Mouse (Mus musculus): ENCODE measurements around the gene R3hdm4.

The R3hdm4 gene

DNA sequence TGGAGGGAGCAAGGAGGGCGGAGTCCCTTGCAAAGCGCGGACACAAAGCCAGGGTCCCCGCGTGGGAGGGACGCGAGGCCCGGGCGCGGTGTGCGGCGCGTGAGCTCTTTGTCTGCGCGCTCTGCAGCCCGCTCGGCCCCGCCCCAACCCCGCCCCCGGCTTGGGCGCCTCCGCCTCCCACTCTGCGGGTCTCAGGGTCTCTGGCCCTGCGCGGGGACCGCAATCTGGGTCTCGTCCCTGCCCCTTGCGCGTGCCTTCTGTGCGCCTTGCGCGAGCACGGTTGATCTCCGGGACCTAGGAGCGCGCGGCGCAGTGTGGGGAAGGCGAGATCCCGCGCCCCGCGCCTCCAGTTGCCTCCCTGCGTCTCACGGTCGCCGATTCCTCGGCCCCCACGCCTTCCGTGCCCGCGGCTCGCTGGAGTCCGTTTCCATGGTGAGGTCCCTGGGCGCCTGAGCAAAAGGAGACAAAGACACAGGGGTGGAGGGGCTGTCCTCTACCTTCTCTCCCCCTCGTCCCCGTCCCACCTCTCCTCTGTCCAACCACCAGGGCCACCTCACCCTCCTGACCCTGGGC, 46.6 kb downstream of the R3hdm4 start, which contains the start of the genes Prtn3 and Plppr3:
Prtn3 (plus strand) TSS at position 187 of the 573 bp plus-strand sequence.
Plppr3 (minus strand) TSS at position 345 of the 573 bp plus-strand sequence.
- TF ChIP-seq GATA4 (IDR thresholded peaks at IDR 0.05; ENCODE audit: insufficient replicate concordance, low read length), result no peak

DNA sequence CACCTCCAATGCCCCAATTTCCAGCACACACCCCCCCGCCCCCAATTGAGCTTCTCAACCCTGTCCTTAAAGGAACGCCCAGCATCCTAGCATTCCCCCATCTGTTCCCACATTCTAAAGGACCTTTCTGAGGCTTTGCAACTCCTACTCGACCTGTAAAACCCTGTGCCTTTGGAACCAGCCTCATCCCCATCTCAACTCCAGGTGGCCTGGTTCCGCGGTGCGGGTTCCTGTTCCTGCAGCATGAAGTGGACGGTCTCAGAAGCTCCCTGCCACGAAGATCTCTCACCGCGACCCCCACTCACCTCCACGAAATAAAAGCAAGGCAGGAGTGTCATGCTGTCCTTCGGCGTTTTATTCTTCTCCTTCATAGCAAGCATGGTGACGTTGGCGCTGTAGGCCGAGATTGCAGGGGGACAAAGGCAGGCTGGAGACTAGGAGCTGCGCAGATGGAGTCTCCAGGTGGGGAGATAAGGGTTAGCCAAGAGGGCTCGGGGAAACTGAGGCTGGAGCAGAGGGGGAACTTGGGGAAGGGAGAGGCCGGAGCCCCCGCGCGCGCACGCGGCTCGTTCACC, 47.2 kb downstream of the R3hdm4 start:
- no peak for TF ChIP-seq GATA4 (IDR thresholded peaks at IDR 0.05; ENCODE audit: insufficient replicate concordance, low read length)

DNA sequence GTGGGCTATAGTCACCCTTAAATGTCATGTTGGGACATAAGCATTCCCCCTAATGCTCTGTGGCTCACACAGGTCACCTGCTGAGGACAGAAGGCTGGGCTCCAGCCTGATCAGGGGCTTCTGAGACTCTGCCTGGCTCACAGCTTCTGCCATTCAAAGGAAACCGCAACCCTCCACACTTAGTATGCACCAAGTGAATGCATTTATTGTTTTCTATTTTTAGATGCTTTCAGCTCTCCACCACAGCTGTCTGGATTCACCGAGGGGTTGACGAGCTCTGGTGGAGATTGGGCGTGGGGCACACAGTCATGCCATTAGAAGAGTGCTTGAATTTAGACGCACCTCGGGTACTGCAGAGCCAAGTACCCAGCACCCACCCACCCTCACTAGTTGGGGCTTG, 47.7 kb downstream of the R3hdm4 start:
- no peak for TF ChIP-seq GATA4 (IDR thresholded peaks at IDR 0.05; ENCODE audit: insufficient replicate concordance, low read length)

DNA sequence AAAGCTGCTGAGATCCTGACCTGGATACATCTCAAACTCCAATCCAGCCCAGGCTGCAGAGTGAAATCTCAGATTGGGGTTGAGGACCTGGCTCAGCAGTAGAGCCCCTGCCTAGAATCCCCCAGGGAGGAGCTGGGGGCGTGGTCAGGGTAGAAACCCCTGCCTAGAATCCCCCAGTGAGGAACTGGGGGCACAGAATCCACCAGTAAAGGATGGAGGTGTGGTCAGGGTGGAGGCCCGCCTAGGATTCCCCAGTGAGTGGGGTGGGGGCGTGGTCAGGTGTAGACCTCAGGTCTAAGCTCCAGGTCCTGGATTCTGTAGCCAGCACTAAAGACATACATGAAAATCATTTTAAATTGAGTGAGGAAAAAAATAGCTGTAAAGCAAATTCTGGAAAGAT, 48.1 kb downstream of the R3hdm4 start:
- no peak for TF ChIP-seq GATA4 (IDR thresholded peaks at IDR 0.05; ENCODE audit: insufficient replicate concordance, low read length)

DNA sequence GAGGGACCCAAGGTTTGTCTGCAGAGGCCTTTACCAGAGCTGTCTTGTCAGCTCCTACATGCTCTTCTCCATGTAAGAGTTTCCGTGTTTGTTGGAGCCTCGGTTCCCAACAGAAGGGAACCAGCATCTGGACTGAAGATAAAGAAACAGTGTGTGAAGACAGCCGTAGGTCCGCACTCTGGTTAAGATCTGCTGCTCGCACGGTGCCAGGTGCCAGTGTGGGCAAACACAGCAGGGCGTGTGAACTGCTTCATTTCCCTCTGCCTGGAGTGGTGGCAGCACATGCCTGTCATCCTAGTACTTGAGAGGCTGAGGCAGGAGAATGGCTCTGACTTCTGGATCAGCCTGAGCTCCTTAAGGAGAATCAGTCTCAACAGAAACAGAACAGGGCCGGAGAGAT, 49.2 kb downstream of the R3hdm4 start:
- TF ChIP-seq GATA4 (IDR thresholded peaks at IDR 0.05; ENCODE audit: insufficient replicate concordance, low read length), result no peak

DNA sequence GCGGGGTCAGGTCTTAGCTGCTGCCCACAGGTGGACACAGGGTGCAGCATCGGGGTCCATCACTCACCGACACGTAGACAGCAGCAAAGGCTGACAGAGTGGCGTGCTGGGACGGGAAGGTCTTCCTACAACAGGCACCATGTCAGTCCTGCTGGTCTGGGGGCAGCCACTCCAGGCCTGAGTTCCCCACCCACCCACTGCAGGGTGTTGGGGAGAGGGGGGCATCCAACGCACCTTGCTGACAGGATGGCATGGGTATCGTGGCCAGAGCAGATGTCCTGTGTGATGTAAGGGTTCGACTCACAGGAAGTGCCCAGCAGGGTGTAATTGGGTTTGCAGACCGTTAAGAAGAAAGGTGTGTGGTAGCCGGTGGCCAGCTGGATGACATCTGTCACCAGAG, 54.4 kb downstream of the R3hdm4 start:
- no peak for TF ChIP-seq GATA4 (IDR thresholded peaks at IDR 0.05; ENCODE audit: insufficient replicate concordance, low read length)

DNA sequence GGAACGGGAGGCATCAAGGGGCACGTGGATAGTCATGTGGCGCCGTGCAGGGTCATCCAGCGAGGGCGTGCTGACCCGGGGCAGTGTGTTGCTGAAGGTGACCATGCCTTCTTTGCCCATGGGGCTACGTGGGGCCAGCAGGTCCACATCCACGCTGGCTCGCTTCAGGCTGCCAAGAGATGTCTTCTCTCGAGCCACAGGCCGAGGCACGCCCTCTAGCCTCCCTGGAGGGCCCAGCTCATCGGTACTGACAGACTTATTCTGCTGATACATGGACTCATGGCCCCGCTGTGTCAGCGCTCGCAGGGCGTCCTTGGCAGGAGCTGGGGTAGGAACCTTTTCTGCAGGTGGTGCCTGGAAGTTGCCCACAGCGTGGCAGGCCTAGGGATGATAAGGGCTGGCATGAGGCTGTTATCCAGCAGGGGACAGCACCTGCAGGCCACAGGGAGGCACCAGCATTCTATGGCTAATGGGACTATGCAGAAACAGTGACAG, 55.2 kb downstream of the R3hdm4 start:
- no peak for TF ChIP-seq GATA4 (IDR thresholded peaks at IDR 0.05; ENCODE audit: insufficient replicate concordance, low read length)

DNA sequence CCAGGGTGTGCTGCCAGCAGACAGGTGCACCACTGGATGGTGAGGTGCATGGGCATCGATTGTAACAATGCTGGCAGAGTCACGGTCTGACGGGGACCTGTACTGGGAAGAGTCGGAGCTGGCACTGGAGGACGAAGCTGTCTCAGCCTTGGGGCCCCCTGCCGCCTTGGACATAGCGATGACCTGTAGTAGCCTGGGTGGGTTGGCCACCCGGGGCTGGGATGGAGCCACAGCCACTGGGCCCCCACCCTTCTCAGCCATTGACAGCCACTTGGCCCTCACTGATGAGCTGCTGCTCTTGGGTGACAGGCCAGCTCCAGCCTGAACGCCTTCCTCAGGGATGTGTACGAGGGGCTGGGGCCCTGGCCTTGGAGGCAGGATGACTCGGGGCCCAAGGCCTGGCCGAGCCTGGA, 55.8 kb downstream of the R3hdm4 start:
- TF ChIP-seq GATA4 (IDR thresholded peaks at IDR 0.05; ENCODE audit: insufficient replicate concordance, low read length), result no peak

DNA sequence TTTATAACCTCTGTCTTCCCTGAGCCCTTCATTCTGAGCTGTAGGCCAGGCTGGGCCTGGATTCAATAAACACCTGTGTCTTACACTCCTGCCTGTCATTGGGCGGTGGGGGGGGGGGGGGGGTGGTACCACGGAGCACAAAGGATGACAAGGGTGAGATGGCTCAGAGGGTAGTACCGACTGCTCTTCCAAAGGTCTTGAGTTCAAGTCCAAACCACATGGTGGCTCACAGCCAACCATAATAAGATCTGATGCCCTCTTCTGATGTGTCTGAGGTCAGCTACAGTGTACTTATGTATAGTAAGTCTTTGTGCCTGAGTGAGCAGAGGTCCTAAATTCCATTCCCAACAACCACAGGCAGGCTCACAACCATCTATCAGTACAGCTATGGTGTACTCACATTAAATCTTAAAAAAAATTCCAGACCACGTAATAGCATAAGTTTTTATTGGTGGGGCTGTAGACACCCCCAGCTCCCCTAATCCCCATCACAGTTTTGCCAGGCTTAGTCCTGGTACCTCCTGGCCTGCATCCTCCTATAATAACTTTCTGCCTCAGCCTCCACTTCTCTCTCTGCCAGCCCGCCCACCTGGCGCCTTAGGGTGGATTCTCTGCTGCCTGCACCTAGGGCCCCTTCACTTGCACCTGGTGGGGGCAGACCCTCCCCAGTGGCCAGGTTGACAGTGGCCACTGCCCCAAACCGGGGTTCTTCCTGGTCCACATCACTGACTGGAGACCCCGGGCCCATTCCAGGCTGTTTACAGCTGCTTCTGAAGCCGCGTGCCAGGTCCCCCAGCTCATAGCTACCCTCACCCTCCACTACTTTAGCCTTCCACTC, 56.4 kb downstream of the R3hdm4 start:
- TF ChIP-seq GATA4 (IDR thresholded peaks at IDR 0.05; ENCODE audit: insufficient replicate concordance, low read length), result no peak

DNA sequence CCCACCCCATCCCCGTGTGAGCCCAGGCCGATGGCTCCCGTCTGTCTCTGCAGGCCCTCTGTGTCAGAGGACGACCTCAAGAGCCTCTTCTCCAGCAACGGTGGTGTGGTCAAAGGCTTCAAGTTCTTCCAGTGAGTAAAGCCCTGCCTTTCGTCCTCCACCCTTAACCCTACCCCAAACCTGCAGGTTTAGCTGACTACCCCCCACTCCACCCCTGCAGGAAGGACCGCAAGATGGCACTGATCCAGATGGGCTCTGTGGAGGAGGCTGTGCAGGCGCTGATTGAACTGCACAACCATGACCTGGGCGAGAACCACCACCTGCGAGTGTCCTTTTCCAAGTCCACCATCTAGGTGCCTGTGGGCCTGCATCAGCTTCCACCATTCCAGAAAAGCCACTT, 58.1 kb downstream of the R3hdm4 start:
- TF ChIP-seq GATA4 (IDR thresholded peaks at IDR 0.05; ENCODE audit: insufficient replicate concordance, low read length), result no peak

DNA sequence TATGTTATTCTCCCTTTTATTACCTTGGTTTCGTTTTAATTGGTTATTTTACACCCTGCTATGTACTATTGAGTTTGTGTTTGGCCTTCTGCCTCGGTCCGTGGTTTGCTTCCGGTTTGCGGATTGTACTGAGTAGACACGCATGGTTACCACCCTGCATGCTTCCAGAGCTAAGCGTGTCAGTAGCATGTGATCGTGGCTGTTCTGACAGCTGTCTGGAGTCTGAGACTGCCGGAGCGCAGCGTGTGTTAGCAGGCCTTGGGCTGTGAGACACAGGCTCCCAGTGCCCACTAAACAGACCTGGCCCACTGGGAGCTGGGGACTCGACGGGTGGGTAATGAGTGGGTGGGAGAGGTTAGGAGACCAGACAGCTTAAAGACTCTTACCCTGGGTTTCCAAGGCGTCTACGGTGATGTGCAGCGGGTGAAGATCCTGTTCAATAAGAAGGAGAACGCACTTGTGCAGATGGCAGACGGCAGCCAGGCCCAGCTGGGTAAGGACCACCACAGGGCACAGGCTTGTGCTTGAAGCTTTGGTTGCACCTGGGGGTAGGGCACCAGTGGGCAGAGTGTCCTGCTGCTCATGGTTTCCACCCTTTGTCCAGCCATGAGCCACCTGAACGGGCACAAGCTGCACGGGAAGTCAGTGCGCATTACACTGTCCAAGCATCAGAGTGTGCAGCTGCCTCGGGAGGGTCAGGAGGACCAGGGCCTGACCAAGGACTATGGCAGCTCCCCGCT, 58.8 kb downstream of the R3hdm4 start:
- TF ChIP-seq GATA4 (IDR thresholded peaks at IDR 0.05; ENCODE audit: insufficient replicate concordance, low read length), result no peak

DNA sequence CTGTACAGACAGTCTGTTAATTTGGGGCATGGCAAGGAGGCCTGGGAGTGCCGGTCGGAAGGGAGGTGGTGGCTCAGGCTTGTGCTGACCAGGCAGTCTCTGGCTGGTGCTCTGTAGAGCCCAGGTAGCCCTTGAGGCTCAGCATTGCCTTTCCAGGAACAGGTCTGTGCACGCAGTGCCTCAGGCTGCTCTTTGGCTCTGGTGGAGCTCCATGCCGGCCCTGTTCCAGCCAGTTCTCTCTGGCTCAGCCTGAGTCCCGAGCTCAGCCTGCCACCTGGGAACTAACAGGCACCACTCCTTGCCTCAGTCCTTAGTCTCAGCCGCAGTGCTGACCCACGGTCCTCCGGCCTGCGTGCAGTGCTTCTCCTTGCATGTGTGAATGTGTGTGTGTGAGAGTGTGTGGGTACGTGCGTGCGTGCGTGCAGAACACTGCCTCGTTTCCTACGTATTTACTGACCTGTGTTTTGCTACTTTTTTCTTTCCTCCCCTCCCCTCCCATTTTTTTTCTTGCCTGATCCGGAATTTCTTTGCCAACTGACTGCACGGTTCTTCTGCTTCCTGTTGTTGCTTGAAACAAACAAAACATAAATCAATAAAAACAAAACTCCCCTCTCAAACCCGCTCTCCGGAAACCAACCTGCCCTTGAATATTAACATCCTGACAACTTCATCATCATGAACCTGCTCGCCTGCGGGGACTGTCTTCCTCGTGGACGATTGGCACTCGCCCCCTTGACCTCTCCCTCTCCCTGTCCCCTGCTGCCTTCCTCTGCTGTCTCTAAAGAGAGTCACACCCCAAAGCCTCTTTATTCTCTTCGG, 59.6 kb downstream of the R3hdm4 start:
- no peak for TF ChIP-seq GATA4 (IDR thresholded peaks at IDR 0.05; ENCODE audit: insufficient replicate concordance, low read length)

DNA sequence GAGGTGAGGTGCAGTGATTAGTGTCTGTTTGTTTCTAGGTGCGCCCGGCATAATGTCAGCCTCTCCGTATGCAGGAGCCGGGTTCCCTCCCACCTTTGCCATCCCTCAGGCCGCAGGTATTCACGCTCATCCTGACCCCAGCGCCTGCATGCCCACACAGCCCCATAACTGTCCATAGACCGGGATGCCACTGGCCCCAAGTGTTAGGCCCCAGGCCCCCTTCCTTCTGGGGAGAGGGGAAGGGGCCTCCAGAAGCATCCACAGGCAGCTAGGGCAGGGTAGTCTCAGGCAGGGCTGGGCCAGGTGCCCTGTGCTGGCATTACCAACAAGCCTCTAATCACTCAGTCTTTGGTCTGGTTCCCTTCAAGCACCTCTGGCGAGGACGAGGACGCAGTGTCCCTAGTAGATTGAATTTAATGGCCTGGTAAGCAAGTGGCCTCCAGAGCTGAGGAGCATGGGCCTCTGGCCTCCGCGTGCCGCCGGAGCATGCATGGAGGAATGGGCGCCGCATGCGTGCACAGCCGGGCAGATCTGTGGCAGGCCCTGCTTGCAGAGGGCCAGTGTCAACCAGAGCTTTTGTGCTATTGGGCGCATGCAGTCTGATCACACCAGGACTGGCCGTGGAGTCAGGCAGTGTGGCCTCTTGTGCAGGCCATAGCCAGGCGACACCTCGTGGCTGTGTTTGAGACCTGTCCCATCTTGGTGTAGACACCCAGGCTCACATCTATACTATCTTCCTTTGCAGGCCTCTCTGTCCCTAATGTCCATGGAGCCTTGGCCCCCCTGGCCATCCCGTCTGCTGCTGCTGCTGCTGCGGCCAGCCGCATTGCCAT, 60.7 kb downstream of the R3hdm4 start:
- no peak for TF ChIP-seq GATA4 (IDR thresholded peaks at IDR 0.05; ENCODE audit: insufficient replicate concordance, low read length)

All from liver, adult (tissue).